Mouse (Mus musculus) limb, embryonic 15.5 days (tissue): Measurements from ENCODE around the gene Bbof1. TPM values are rescaled to one million over a fixed set of nuclear protein-coding genes. Genes with fewer than 3 reads are reported as not detected.

Experiments used
- ATAC-seq: fragments of 200-750 bp; cut with Nextera tagmentation; 2 replicates; pipeline ENCODE4 v1.8.0; 2017; ENCODE audit warnings: low read depth, moderate TSS enrichment; ENCODE audit not compliant: insufficient number of reproducible peaks, low FRiP score, low TSS enrichment
- H3K27ac ChIP-seq: fragments of 300-500 bp; sonication (generic); 2 replicates; pipeline ENCODE4 v1.5.1; 2015; ENCODE audit warnings: moderate library complexity, mild to moderate bottlenecking, inconsistent platforms
- H3K27me3 ChIP-seq: fragments of 300-500 bp; sonication (generic); 2 replicates; pipeline ENCODE4 v1.6.1; 2015; ENCODE audit warnings: inconsistent platforms
- H3K36me3 ChIP-seq: fragments of 300-500 bp; sonication (generic); 2 replicates; pipeline ENCODE4 v1.6.1; 2015; ENCODE audit warnings: inconsistent platforms
- H3K4me1 ChIP-seq: fragments of 300-500 bp; sonication (generic); 2 replicates; pipeline ENCODE4 v1.6.1; 2015; ENCODE audit warnings: inconsistent platforms
- H3K4me2 ChIP-seq: fragments of 300-500 bp; sonication (generic); 2 replicates; pipeline ENCODE4 v1.6.1; 2015; ENCODE audit warnings: mild to moderate bottlenecking, inconsistent platforms
- H3K4me3 ChIP-seq: fragments of 300-500 bp; sonication (generic); 2 replicates; pipeline ENCODE4 v1.5.1; 2015; ENCODE audit warnings: mild to moderate bottlenecking, inconsistent platforms
- H3K9ac ChIP-seq: fragments of 300-500 bp; sonication (generic); 2 replicates; pipeline ENCODE4 v1.6.1; 2015; ENCODE audit warnings: inconsistent platforms
- H3K9me3 ChIP-seq: fragments of 300-500 bp; sonication (generic); 2 replicates; pipeline ENCODE4 v1.6.1; 2016; ENCODE audit warnings: inconsistent platforms
- WGBS: fragments of 180-500 bp; shearing (Covaris S2); methylation state at CpG from one replicate; pipeline ENCODE4 v1.1.7; 2015; 5-methylcytosine and 5-hydroxymethylcytosine counted together
- polyA plus RNA-seq: library from polyadenylated mRNA; unstranded; fragments of >200 nt; fragmentation: Nextera tagmentation; extraction: Ambion mirVana; gene quantifications from 2 replicates; pipeline ENCODE4 v1.2.1, GENCODE M21; 2015

Gene Bbof1
- polyA plus RNA-seq, 1 experiment from 2014 or later = 1.0 TPM

DNA sequence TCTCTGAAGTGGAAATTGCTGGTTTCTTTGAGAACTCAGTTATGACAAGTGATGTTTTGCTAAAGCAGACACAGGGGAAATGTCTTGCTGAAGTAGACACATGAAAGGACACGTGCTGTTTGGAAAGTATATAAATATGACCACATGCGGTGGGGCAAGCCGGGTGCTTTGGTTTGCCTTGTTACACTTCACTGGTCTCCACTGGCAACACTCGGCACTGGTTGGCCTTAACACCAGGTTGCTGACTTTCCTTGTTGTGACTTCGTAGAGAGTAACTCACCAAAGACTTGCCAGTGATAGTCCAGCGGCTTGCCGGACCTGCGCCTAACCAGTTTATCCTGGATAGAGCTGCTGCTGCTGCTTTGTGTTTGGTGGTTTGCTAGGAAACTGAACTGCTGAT is 20.8 kb upstream of the Bbof1 start:
- WGBS = 88% methylated on average over 8 of the region's 8 CpGs

DNA sequence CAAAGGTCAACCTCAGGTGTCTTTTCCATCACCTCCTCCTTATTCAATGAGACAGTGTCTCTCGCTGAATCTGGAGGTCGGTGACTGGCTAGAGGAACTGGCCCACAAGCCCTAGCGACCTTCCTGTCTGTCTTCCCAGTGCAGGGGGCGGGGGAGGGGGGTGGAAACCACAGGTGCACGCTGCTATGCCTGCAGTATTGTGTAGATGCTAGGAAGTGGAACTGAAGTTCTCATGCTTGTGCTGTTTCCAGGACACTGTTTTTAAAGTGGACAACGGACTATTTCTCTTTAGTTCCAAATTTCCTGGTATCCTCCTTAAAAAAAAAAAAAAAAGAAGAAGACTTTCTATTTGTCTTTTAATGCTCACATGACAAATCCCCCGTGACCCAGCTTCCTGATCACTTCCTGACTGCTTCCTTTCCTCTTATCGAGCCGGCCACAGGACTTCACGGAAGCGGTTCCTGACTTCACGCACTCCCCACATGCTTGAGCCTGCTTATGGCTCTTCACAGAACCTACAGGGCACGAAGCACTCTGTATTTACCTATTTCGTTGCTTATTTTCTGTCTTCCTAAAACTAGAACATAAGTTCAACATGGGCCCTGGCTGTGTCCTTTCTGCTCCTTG is 20.0 kb upstream of the Bbof1 start:
- no peak overlapping the region for H3K4me2 ChIP-seq
- H3K4me3 ChIP-seq = no peak overlapping the region
- H3K9me3 ChIP-seq = no peaks in the 10 kb centered on the region
- WGBS = 72% methylated on average over 14 of the region's 14 CpGs
- H3K9ac ChIP-seq = no peak overlapping the region
- H3K4me1 ChIP-seq = no peaks in the 10 kb centered on the region
- no peak for ATAC-seq
- no peaks in the 10 kb centered on the region for H3K27me3 ChIP-seq
- no peak overlapping the region for H3K27ac ChIP-seq
- H3K36me3 ChIP-seq = peaks cover 12% of the 10 kb centered on the region; the same call in 1 of the 2 replicates

More for the DNA sequence above, 20.8 kb upstream of the Bbof1 start:
- Histone ChIP-seq H3K27me3 (no peaks in the 10 kb centered on the region), H3K36me3 (peaks cover 13% of the 10 kb centered on the region; the same call in 1 of the 2 replicates), H3K4me3 (no peak overlapping the region), H3K9me3 (no peaks in the 10 kb centered on the region), H3K4me2 (no peak overlapping the region), H3K4me1 (no peaks in the 10 kb centered on the region), H3K9ac (no peak overlapping the region), H3K27ac (no peak overlapping the region)
- ATAC-seq = no peak

DNA sequence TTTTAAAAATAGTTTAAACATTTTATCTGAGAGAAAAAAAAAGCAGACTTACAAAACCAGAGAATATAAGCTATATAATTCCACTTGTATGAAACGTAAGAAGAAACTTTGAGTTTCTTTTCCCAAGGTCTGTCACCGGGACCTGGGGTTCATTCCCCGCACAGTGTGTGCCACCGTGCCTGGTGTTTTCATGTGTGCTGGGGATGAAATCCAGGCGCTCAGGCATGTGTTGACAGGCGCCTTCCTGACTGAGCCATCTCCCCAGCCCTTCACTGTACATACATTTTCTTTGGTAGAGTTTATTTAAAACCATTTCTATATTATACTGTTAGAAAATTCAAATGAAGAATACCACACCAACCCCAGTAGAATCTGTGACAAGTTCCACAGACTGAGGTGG is 18.5 kb upstream of the Bbof1 start:
- H3K9me3 ChIP-seq = no peaks in the 10 kb centered on the region
- no peak overlapping the region for H3K4me2 ChIP-seq
- H3K27ac ChIP-seq = no peak overlapping the region
- no peak overlapping the region for H3K9ac ChIP-seq
- H3K36me3 ChIP-seq = peaks cover 11% of the 10 kb centered on the region; the same call in 1 of the 2 replicates
- H3K27me3 ChIP-seq = no peaks in the 10 kb centered on the region
- H3K4me3 ChIP-seq = no peak overlapping the region
- WGBS = 63% methylated on average over 6 of the region's 6 CpGs
- no peak for ATAC-seq
- H3K4me1 ChIP-seq = no peaks in the 10 kb centered on the region

DNA sequence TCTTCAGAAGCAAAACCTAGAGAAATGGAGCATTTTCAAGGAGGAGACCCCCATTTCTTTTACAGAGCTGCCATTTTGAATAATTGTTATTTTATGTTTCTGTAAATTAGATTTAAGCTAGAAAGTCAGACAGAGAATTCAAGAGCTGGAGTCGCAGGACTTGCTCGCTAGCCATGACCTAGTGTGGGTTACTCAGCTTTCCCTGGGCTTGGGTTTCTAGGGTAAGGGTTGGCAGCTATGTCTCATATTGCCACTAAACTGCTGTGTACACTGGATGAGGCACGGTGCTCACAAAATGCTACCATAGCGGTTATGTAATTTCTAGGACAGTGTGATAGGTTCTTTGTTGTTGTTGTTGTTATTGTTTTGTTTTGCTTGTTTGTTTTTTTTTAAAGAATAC is 16.2 kb upstream of the Bbof1 start:
- no peak for ATAC-seq
- Histone ChIP-seq H3K4me3 (no peak overlapping the region), H3K4me1 (no peaks in the 10 kb centered on the region), H3K27ac (no peak overlapping the region), H3K27me3 (no peaks in the 10 kb centered on the region), H3K9me3 (no peaks in the 10 kb centered on the region), H3K9ac (no peak overlapping the region), H3K36me3 (0 out of 2 replicates have a peak, but pooled peaks cover 3% of the 10 kb centered on the region), H3K4me2 (no peak overlapping the region)
- 93% methylated on average over 4 of the region's 4 CpGs for WGBS

DNA sequence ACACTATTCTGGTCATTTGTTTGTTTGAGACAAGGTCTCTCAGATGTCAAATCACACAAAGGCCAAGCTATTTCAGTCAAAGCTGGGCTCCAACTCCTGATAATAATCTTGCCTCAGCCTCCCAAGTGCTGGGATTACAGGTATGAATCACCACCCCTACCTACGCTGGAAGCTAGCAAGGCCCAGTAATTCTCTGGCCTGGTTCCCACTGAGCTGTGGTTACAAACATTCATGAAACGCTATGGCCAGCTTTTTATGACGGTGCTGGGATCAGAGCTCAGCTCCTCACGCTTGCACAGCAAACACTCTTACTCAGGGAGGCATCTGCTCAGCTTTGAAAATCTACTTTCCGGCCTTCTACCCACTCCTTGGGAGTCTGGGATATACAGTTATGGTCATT is 15.0 kb upstream of the Bbof1 start:
- Histone ChIP-seq H3K9ac (no peak overlapping the region), H3K4me3 (no peak overlapping the region), H3K4me2 (no peak overlapping the region), H3K36me3 (0 out of 2 replicates have a peak, but pooled peaks cover 3% of the 10 kb centered on the region), H3K4me1 (no peaks in the 10 kb centered on the region), H3K27ac (no peak overlapping the region), H3K9me3 (no peaks in the 10 kb centered on the region), H3K27me3 (no peaks in the 10 kb centered on the region)
- WGBS = 79% methylated on average over 5 of the region's 5 CpGs
- no peak for ATAC-seq

DNA sequence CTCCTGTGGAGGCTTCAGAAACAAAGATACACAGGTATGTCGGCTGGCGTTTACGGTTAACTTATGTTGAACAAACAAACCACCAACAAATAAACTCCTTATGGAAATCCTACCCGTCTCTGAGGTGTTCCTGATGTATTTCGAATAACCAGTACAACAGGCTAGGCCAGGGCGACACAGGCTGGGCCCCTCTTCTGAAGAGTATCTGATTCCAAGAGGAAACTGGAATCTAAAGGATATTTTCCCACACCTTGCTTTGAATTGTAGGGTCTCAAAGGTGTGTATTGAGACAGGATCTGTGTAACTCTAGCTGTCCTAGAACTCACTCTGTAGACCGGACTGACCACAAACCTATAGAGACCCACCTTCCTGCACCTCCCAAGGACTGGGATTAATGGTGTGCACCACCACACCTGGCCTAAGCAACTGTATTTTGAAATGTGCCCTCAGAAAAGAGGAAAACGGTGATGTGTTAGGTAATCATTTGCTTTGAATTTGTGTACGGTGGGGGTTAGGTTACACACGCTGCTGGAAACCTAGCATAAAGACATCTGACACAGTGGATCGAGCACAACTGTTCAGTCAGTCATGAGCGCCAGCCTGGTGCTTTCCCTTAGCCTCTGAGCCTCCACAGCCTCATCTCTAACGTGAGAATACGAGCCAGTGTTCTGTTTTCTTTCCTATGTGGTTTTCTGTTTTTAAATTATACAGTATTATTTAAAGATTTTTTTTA is 11.8 kb upstream of the Bbof1 start:
- H3K4me1 ChIP-seq = no peaks in the 10 kb centered on the region
- H3K9ac ChIP-seq = no peak overlapping the region
- WGBS = 83% methylated on average over 14 of the region's 14 CpGs
- H3K4me2 ChIP-seq = no peak overlapping the region
- no peak overlapping the region for H3K27ac ChIP-seq
- no peaks in the 10 kb centered on the region for H3K27me3 ChIP-seq
- no peak overlapping the region for H3K4me3 ChIP-seq
- no peak for ATAC-seq
- H3K9me3 ChIP-seq = no peaks in the 10 kb centered on the region
- H3K36me3 ChIP-seq = no peaks in the 10 kb centered on the region

DNA sequence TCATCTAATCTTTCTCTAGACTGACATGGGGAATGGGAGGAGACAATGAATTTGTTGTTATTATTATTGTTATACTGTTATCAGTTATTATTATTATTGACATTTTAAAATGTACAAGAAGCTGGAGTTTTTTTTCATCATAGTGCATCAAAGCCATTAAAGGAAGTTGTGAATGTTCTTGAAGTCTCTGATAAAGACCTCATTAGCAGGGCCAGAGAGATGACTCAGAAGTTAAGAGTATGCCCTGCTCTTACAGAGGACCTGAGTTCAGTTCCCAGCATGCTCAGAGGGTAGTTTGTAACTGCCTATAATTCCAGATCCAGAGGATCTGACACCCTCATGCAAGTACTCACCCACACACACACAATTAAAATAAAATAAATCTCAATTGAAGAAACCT is 11.2 kb upstream of the Bbof1 start:
- Histone ChIP-seq H3K4me1 (no peaks in the 10 kb centered on the region), H3K36me3 (no peaks in the 10 kb centered on the region), H3K27ac (no peak overlapping the region), H3K9ac (no peak overlapping the region), H3K4me3 (no peak overlapping the region), H3K27me3 (no peaks in the 10 kb centered on the region), H3K9me3 (no peaks in the 10 kb centered on the region), H3K4me2 (no peak overlapping the region)
- ATAC-seq = no peak

DNA sequence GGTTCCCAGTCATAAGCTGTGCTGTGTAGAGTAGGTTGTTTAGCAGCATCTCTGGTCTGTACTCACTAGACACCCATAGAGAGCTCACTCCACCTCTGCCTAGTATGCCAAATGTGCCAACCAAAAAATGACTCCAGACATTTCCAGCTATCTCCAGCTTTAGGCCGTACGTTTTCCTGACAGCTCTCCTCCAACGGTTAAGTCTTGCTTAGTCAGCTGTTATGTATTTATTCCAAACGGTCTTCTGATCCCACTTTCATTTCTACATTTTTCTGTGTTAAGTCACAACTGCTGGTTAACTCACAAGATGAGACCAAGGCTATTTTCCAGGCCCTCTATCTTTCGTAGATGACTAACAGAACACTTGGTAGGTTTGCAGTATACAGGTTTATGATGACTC is 10.2 kb upstream of the Bbof1 start:
- Histone ChIP-seq H3K4me3 (no peak overlapping the region), H3K27me3 (no peaks in the 10 kb centered on the region), H3K27ac (no peak overlapping the region), H3K4me1 (no peaks in the 10 kb centered on the region), H3K36me3 (no peaks in the 10 kb centered on the region), H3K9me3 (no peaks in the 10 kb centered on the region), H3K9ac (no peak overlapping the region), H3K4me2 (no peak overlapping the region)
- WGBS = 74% methylated on average over 5 of the region's 5 CpGs
- ATAC-seq = no peak

DNA sequence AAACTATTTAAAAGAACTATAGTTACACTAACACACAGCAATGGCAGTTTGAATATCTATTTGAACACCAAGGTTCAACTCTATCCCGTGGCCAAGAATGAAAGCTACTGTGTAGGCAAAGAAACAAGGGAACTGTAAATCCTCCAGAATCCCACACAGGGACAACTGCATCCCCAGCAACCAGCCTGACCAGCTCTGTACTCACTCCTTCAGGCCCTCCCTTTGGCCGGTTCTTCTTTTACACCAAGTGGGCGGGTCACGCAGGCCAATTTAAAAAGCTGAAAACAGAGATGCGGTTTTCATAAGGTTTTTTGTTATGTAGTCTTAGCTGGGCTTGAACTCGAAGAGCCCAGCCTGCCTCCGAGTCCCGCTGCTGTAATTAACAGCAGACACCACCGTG is 9.7 kb upstream of the Bbof1 start:
- Histone ChIP-seq H3K27me3 (no peaks in the 10 kb centered on the region), H3K27ac (no peak overlapping the region), H3K4me3 (no peak overlapping the region), H3K9ac (no peak overlapping the region), H3K36me3 (no peaks in the 10 kb centered on the region), H3K4me1 (no peaks in the 10 kb centered on the region), H3K9me3 (no peaks in the 10 kb centered on the region), H3K4me2 (no peak overlapping the region)
- WGBS = 72% methylated on average over 9 of the region's 9 CpGs
- no peak for ATAC-seq

DNA sequence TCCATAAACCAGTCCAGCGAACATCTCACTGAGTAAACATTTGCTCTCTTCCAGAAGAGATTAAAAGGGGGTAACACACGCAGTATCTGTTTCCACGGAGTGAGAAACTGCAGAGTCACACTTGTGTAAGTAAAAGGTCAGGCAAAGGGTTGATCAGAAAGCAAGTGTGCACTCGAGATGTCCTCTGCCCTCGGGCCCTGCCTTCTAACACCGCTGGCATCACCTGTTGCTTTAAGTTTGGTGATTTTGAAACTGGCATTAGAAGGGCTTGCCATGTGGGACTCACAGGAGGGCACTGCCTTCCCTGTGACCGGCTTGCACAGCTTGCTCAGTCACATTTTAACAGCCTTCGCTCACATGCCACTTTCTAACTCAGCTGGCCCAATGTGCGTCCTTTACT is 9.2 kb upstream of the Bbof1 start:
- ATAC-seq = no peak

DNA sequence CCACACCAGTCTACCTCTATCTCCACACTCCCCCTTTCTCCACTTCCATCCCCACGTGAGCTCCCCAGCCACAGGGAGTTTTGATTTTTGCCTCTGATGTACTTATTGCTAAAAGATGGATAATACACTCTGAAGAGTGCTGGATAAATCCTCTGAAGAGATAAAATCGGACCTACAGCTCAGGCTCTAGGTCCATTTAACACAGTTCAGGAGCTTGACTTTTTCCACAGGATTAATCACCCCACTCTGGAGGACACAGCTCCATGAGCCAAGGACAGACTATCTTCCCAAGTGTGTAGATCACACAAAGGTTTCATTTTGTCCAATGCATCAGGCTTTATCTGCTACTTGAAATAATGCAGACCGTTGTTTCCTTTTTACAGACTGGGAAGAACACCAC is 8.8 kb upstream of the Bbof1 start:
- H3K4me2 ChIP-seq = no peak overlapping the region
- H3K9me3 ChIP-seq = no peaks in the 10 kb centered on the region
- H3K9ac ChIP-seq = no peak overlapping the region
- H3K4me1 ChIP-seq = no peaks in the 10 kb centered on the region
- no peaks in the 10 kb centered on the region for H3K36me3 ChIP-seq
- H3K27me3 ChIP-seq = no peaks in the 10 kb centered on the region
- H3K4me3 ChIP-seq = no peak overlapping the region
- no peak for ATAC-seq
- WGBS = 79% methylated on average over 3 of the region's 3 CpGs
- no peak overlapping the region for H3K27ac ChIP-seq

More for the DNA sequence above, 9.2 kb upstream of the Bbof1 start:
- WGBS = 75% methylated on average over 9 of the region's 9 CpGs
- H3K36me3 ChIP-seq = no peaks in the 10 kb centered on the region
- H3K27ac ChIP-seq = no peak overlapping the region
- H3K27me3 ChIP-seq = no peaks in the 10 kb centered on the region
- H3K4me1 ChIP-seq = no peaks in the 10 kb centered on the region
- no peak overlapping the region for H3K4me3 ChIP-seq
- no peak overlapping the region for H3K9ac ChIP-seq
- H3K4me2 ChIP-seq = no peak overlapping the region
- H3K9me3 ChIP-seq = no peaks in the 10 kb centered on the region

DNA sequence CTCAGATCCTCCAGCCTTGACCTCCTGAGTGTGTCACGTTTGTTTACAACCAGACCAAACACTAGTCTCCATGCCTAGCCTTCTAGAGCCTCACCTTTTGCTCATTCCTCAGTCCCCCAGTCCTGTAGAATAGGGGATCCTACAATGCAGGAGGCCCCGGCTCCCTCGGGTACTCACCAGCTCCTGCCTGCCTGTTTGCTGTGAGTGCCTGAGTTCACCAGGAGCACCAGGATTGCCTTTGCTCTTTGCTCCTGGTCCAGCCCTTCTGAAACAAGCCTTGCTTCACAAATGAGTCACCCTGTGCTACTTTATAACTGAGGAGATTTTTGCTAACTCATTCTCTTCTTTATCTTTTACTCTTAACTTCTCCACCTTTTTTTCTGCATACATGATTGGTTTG is 8.2 kb upstream of the Bbof1 start:
- H3K36me3 ChIP-seq = no peaks in the 10 kb centered on the region
- WGBS = 65% methylated on average over 3 of the region's 3 CpGs
- H3K27ac ChIP-seq = no peak overlapping the region
- H3K9ac ChIP-seq = no peak overlapping the region
- no peak overlapping the region for H3K4me2 ChIP-seq
- ATAC-seq = no peak
- no peaks in the 10 kb centered on the region for H3K27me3 ChIP-seq
- no peaks in the 10 kb centered on the region for H3K9me3 ChIP-seq
- no peak overlapping the region for H3K4me3 ChIP-seq
- no peaks in the 10 kb centered on the region for H3K4me1 ChIP-seq
